Mouse (Mus musculus): ENCODE data around the gene Eif2ak1.
"Not testable (repeated sequence)": the region's sequence is repeated elsewhere in the genome, so short reads cannot be mapped to it uniquely, and the experiment has no call there.

Gene Eif2ak1

GRCm38 (mm10) chr5:143817116-143817930 lies at the start of gene Eif2ak1:
Gene Eif2ak1 (plus strand): TSS chr5:143817788.
- peak; percentile 96 for DNase-seq (ENCODE audit: low read depth)

- DNase-seq (ENCODE audit: low read depth), result no peak
These were observed 35.6 kb upstream of the Eif2ak1 start for GRCm38 (mm10) chr5:143781951-143782350.

- no peak for DNase-seq (ENCODE audit: low read depth)
These were observed 32.2 kb upstream of the Eif2ak1 start for GRCm38 (mm10) chr5:143785391-143785790.

- not testable (repeated sequence) for DNase-seq (ENCODE audit: low read depth)
These were observed 16.4 kb upstream of the Eif2ak1 start for GRCm38 (mm10) chr5:143801216-143801615.

- no peak for DNase-seq (ENCODE audit: low read depth)
These were observed 13.4 kb upstream of the Eif2ak1 start for GRCm38 (mm10) chr5:143804056-143804765.

GRCm38 (mm10) chr5:143807268-143807667 lies 10.3 kb upstream of the Eif2ak1 start:
- DNase-seq (ENCODE audit: low read depth), result no peak

GRCm38 (mm10) chr5:143809421-143810090 lies 8.0 kb upstream of the Eif2ak1 start:
- DNase-seq (ENCODE audit: low read depth), result no peak

GRCm38 (mm10) chr5:143811653-143812052 lies 5.9 kb upstream of the Eif2ak1 start:
- DNase-seq (ENCODE audit: low read depth), result no peak

GRCm38 (mm10) chr5:143814626-143815025 lies 3.0 kb upstream of the Eif2ak1 start:
- DNase-seq (ENCODE audit: low read depth), result no peak

GRCm38 (mm10) chr5:143817931-143818311 lies 333 bp downstream of the Eif2ak1 start:
- DNase-seq (ENCODE audit: low read depth), result no peak

GRCm38 (mm10) chr5:143818461-143818860 lies 873 bp downstream of the Eif2ak1 start:
- peak; percentile 10 for DNase-seq (ENCODE audit: low read depth)

- no peak for DNase-seq (ENCODE audit: low read depth)
These were observed 1.4 kb downstream of the Eif2ak1 start for GRCm38 (mm10) chr5:143818949-143819348.

GRCm38 (mm10) chr5:143819906-143820660 lies 2.5 kb downstream of the Eif2ak1 start:
- no peak for DNase-seq (ENCODE audit: low read depth)

- no peak for DNase-seq (ENCODE audit: low read depth)
These were observed 3.2 kb downstream of the Eif2ak1 start for GRCm38 (mm10) chr5:143820820-143821219.

GRCm38 (mm10) chr5:143871547-143872169 lies 54.1 kb downstream of the Eif2ak1 start:
- DNase-seq (ENCODE audit: low read depth), result no peak

- no peak for DNase-seq (ENCODE audit: low read depth)
These were observed 57.0 kb downstream of the Eif2ak1 start for GRCm38 (mm10) chr5:143874571-143874970.

- DNase-seq (ENCODE audit: low read depth), result no peak
These were observed 67.7 kb downstream of the Eif2ak1 start for GRCm38 (mm10) chr5:143885274-143885673.

GRCm38 (mm10) chr5:143890741-143891140 lies 73.2 kb downstream of the Eif2ak1 start:
- DNase-seq (ENCODE audit: low read depth), result no peak

- DNase-seq (ENCODE audit: low read depth), result no peak
These were observed 74.8 kb downstream of the Eif2ak1 start for GRCm38 (mm10) chr5:143892255-143892886.

- peak; percentile 29 for DNase-seq (ENCODE audit: low read depth)
These were observed 75.8 kb downstream of the Eif2ak1 start for GRCm38 (mm10) chr5:143893396-143893795.
